Mouse (Mus musculus) G1E-ER4 (cell line): ENCODE measurements around the gene Tbxa2r. TPM values are rescaled to one million over a fixed set of nuclear protein-coding genes. Genes with fewer than 3 reads are reported as not detected.

ENCODE experiments used
- GATA1 ChIP-seq: IDR thresholded peaks from one replicate; pipeline ENCODE4 v1.8.0; 2012; ENCODE audit warnings: low read length, inconsistent platforms
- polyA plus RNA-seq: library from polyadenylated mRNA; stranded (reverse); fragments of >175 nt; gene quantifications from 2 replicates; pipeline ENCODE4 v1.2.3, GENCODE M21; 2012

The Tbxa2r gene
- polyA plus RNA-seq, 1 experiment, result not detected

- no peak for TF ChIP-seq GATA1
Observed at GRCm38 (mm10) chr10:81325176-81325575, 3.4 kb upstream of the Tbxa2r start.

- TF ChIP-seq GATA1, result no peak
Observed at GRCm38 (mm10) chr10:81325781-81326180, 2.8 kb upstream of the Tbxa2r start.

- no peak for TF ChIP-seq GATA1
Observed at GRCm38 (mm10) chr10:81326858-81327257, 1.7 kb upstream of the Tbxa2r start.

GRCm38 (mm10) chr10:81327959-81328358 is 572 bp upstream of the Tbxa2r start:
- no peak for TF ChIP-seq GATA1

GRCm38 (mm10) chr10:81329194-81329975 is 854 bp downstream of the Tbxa2r start:
- no peak for TF ChIP-seq GATA1

- no peak for TF ChIP-seq GATA1
Observed at GRCm38 (mm10) chr10:81330007-81330406, 1.5 kb downstream of the Tbxa2r start.

GRCm38 (mm10) chr10:81332277-81332676 is 3.7 kb downstream of the Tbxa2r start:
- TF ChIP-seq GATA1, result no peak

GRCm38 (mm10) chr10:81334324-81334723 is 5.8 kb downstream of the Tbxa2r start:
- TF ChIP-seq GATA1, result no peak

GRCm38 (mm10) chr10:81335393-81336340 is 7.1 kb downstream of the Tbxa2r start:
- TF ChIP-seq GATA1, result no peak

GRCm38 (mm10) chr10:81336558-81336957 is 8.0 kb downstream of the Tbxa2r start:
- TF ChIP-seq GATA1, result no peak

- TF ChIP-seq GATA1, result no peak
Observed at GRCm38 (mm10) chr10:81340551-81341332, 12.2 kb downstream of the Tbxa2r start.

GRCm38 (mm10) chr10:81341333-81341949 is 12.9 kb downstream of the Tbxa2r start:
- TF ChIP-seq GATA1, result no peak

- TF ChIP-seq GATA1, result no peak
Observed at GRCm38 (mm10) chr10:81342686-81343505, 14.4 kb downstream of the Tbxa2r start, which contains the start of gene Gipc3. Gene Gipc3, minus strand, starts transcription at chr10:81343266.
